In genomic region chr7:78903174-78903870, GRCm38 (mm10) we compare ENCODE assay signal across 18 mouse cellular contexts. TPM values are rescaled to one million over a fixed set of nuclear protein-coding genes. Genes with fewer than 3 reads are reported as not detected.
A peak's percentile ranks its signal among the peaks of the same experiment; 100 is the strongest.
DNase-seq lines count a peak whose midpoint lies in the region; ATAC-seq and TF ChIP-seq lines count a peak whose summit lies in the region.
"Had no signal": no experiment of that assay in that cellular context is flagged by ENCODE, and none has a peak within 500 bp of the region (broad histone marks: within the 10 kb centered on the region; RNA-seq: fewer than 3 reads in every experiment).

No protein-coding gene starts in this region.

- no peak for TF ChIP-seq EP300 in CH12.LX (IDR thresholded peaks at IDR 0.05; ENCODE audit: low read length)

- peak; percentile 83 for ATAC-seq in granulocyte monocyte progenitor cell, adult 5-6 weeks (replicated peaks; ENCODE audit: poor library complexity, severe bottlenecking)
- ATAC-seq in erythroblast, adult 5-6 weeks (replicated peaks; ENCODE audit: low FRiP score, poor library complexity, severe bottlenecking) = no peak
- no peak for ATAC-seq in hindbrain, postnatal 0 days
- ATAC-seq: forebrain, embryonic 14.5 days; intestine, embryonic 15.5 days had no signal

- no peak overlapping the region for H3K4me2 ChIP-seq in CH12.LX (ENCODE audit: insufficient read depth, low read depth, poor library complexity, severe bottlenecking)
- H3K4me2 ChIP-seq in hindbrain, postnatal 0 days (ENCODE audit: low read depth, low read length) = no peak overlapping the region
- H3K4me2 ChIP-seq: heart, embryonic 13.5 days; hindbrain, embryonic 14.5 days; intestine, embryonic 15.5 days; kidney, embryonic 15.5 days had no signal

- H3K36me3 ChIP-seq in CH12.LX (replicated peaks in 1 of 2; ENCODE audit: control insufficient read depth in 1 of 2, insufficient read depth in 1 of 2, low read length in 1 of 2) = peaks cover 59 to 64% of the 10 kb centered on the region in 2 experiments
- peaks cover 7% of the 10 kb centered on the region; the same call in 1 of the 2 replicates for H3K36me3 ChIP-seq in hindbrain, postnatal 0 days (ENCODE audit: insufficient read depth, low read length)

- no peak overlapping the region for H3K9ac ChIP-seq in CH12.LX (ENCODE audit: insufficient read depth, low read depth)
- H3K9ac ChIP-seq in hindbrain, postnatal 0 days (replicated peaks; ENCODE audit: low read length) = no peak overlapping the region
- H3K9ac ChIP-seq: heart, embryonic 13.5 days; hindbrain, embryonic 14.5 days; intestine, embryonic 15.5 days; kidney, embryonic 15.5 days; liver, embryonic 14.5 days had no signal

- no peak overlapping the region for H3K4me3 ChIP-seq in CH12.LX (replicated peaks in 1 of 3; ENCODE audit: low read depth in 2 of 3, low read length in 2 of 3, poor library complexity in 1 of 3)
- H3K4me3 ChIP-seq in hindbrain, postnatal 0 days (ENCODE audit: low read length) = no peak overlapping the region
- H3K4me3 ChIP-seq: embryonic facial prominence, embryonic 10.5 days; heart, embryonic 13.5 days; intestine, embryonic 15.5 days; kidney, embryonic 15.5 days had no signal

- no peak for TF ChIP-seq CTCF in CH12.LX (conservative IDR thresholded peaks at IDR 0.05 in 1 of 2, IDR thresholded peaks at IDR 0.05 in 1 of 2; ENCODE audit: low read depth in 2 of 2, low read length in 2 of 2)
- TF ChIP-seq CTCF in hindbrain, postnatal 0 days (IDR thresholded peaks at IDR 0.05; ENCODE audit: low read depth) = no peak

- no peak for TF ChIP-seq RAD21 in CH12.LX (IDR thresholded peaks at IDR 0.05; ENCODE audit: low read depth, low read length)

- H3K27ac ChIP-seq in CH12.LX (ENCODE audit: insufficient read depth, low read depth) = no peak overlapping the region
- H3K27ac ChIP-seq in hindbrain, postnatal 0 days = no peak overlapping the region
- H3K27ac ChIP-seq: embryonic facial prominence, embryonic 10.5 days; heart, embryonic 13.5 days; hindbrain, embryonic 14.5 days; intestine, embryonic 15.5 days; kidney, embryonic 15.5 days; liver, embryonic 14.5 days had no signal

- peaks cover 8% of the 10 kb centered on the region for H3K79me2 ChIP-seq in CH12.LX (replicated peaks; ENCODE audit: control insufficient read depth, extremely low read depth, insufficient read depth, poor library complexity, severe bottlenecking)

- H3K9me3 ChIP-seq in CH12.LX (replicated peaks; ENCODE audit: low read length) = no peaks in the 10 kb centered on the region
- H3K9me3 ChIP-seq in hindbrain, postnatal 0 days (ENCODE audit: low read length) = no peaks in the 10 kb centered on the region
- H3K9me3 ChIP-seq: embryonic facial prominence, embryonic 10.5 days; G1E; heart, embryonic 13.5 days; intestine, embryonic 15.5 days; kidney, embryonic 15.5 days had no signal

- in situ Hi-C loops in CH12.LX (cut with MboI; ENCODE audit: low pct_ligation_motif_present, low pct_unique_long_range_greater_than_20kb, low sequenced_read_pairs) = loop anchor here (25.0 kb wide), 1 partner anchor 459 kb away; no protein-coding TSS in a partner anchor

- H3K27me3 ChIP-seq in CH12.LX (replicated peaks) = no peaks in the 10 kb centered on the region
- H3K27me3 ChIP-seq in hindbrain, postnatal 0 days (ENCODE audit: insufficient read depth, low read length) = no peaks in the 10 kb centered on the region
- H3K27me3 ChIP-seq: heart, embryonic 13.5 days; intestine, embryonic 15.5 days; kidney, embryonic 15.5 days had no signal

- dilution Hi-C loops in CH12.LX (cut with MboI; ENCODE audit: extremely low pct_ligation_motif_present, extremely low pct_unique_long_range_greater_than_20kb, low sequenced_read_pairs) = no loop called here

- TF ChIP-seq POLR2A in CH12.LX (IDR thresholded peaks at IDR 0.05; ENCODE audit: low read depth, low read length) = 0 out of 2 replicates have a peak, but pooled peaks have one; percentile 14

- WGBS in hindbrain, postnatal 0 days = 92% methylated on average over 6 of the region's 6 CpGs

- peaks cover 0 to 27% of the 10 kb centered on the region in 2 experiments; a peak in 2 of 4 replicates for H3K4me1 ChIP-seq in CH12.LX (ENCODE audit: control insufficient read depth in 1 of 2, insufficient read depth in 2 of 2)
- no peaks in the 10 kb centered on the region for H3K4me1 ChIP-seq in hindbrain, postnatal 0 days (ENCODE audit: insufficient read depth, low read length)
- H3K4me1 ChIP-seq: embryonic facial prominence, embryonic 10.5 days; heart, embryonic 13.5 days; intestine, embryonic 15.5 days; kidney, embryonic 15.5 days had no signal

- DNase-seq in 416B (ENCODE audit: low read depth) (peak; percentile 55), CH12.LX (ENCODE audit: extremely low read depth) (no peak)
- peak; percentile 45 to 60 for DNase-seq in lung, postnatal 4 days
- no peak for DNase-seq in adrenal gland, postnatal 36 days
- no peak for DNase-seq in hindbrain, postnatal 0 days (ENCODE audit: low spot score)
- DNase-seq: adrenal gland, postnatal 25 days; cerebellum, adult 8-10 months; thymus, postnatal 4 days had no signal

TF ChIP-seq in CH12.LX, 34 proteins besides CTCF, POLR2A, EP300 and RAD21:
- TF ChIP-seq MAZ (IDR thresholded peaks at IDR 0.05; ENCODE audit: low read depth, low read length) = no peak
- TF ChIP-seq PAX5 (IDR thresholded peaks at IDR 0.05; ENCODE audit: low read length) = no peak
- no peak for TF ChIP-seq MAX (IDR thresholded peaks at IDR 0.05; ENCODE audit: low read length)
- no peak for TF ChIP-seq UBTF (IDR thresholded peaks at IDR 0.05; ENCODE audit: low read depth, low read length)
- no peak for TF ChIP-seq POLR2AphosphoS2 (IDR thresholded peaks at IDR 0.05; ENCODE audit: low read depth, low read length)
- no peak for TF ChIP-seq GABPA (IDR thresholded peaks at IDR 0.05; ENCODE audit: insufficient replicate concordance, low read depth, low read length)
- TF ChIP-seq SMC3 (IDR thresholded peaks at IDR 0.05; ENCODE audit: low read depth, low read length) = no peak
- TF ChIP-seq BHLHE40 (IDR thresholded peaks at IDR 0.05; ENCODE audit: low read depth, low read length) = no peak

RNA-seq across cellular contexts. Expression of gene Aen, which starts 7.7 kb away (rescaled TPM):
- total RNA-seq in CH12.LX (2012; rRNA removed) (69.1 and 93.5 TPM in 2 replicates), CH12.LX (2014; rRNA removed) (72.9 and 73.3 TPM in 2 replicates)
- polyA plus RNA-seq in CH12.LX (2012; ENCODE audit: insufficient read length, low read depth) = 74.2 and 88.9 TPM in 2 replicates
- total RNA-seq in granulocyte monocyte progenitor cell, adult 5-6 weeks (2014; fragmentation: Nextera tagmentation) = 29.4 and 44.3 TPM in 2 replicates
- total RNA-seq in granulocyte monocyte progenitor cell, adult 5-6 weeks (2017) = 32.9 and 35.2 TPM in 2 replicates
- 10 to 100 TPM; 37.8 to 39.2 TPM for total RNA-seq in adrenal gland, postnatal 36 days (2021)
- 0.96 and 4.6 TPM in 2 replicates for total RNA-seq in erythroblast, adult 5-6 weeks (2015; ENCODE audit: low replicate concordance)
- 10.0 and 17.6 TPM in 2 replicates for total RNA-seq in erythroblast, adult 5-6 weeks (2017; ENCODE audit: low replicate concordance)
- 36.6 and 43.0 TPM in 2 replicates for total RNA-seq in hindbrain, postnatal 0 days (2014; rRNA removed)
- 49.3 and 54.4 TPM in 2 replicates for polyA plus RNA-seq in hindbrain, postnatal 0 days (2015; fragmentation: Nextera tagmentation; extraction: Ambion mirVana)

RNA-seq across cellular contexts. Expression of gene Isg20, which starts 9.9 kb away (rescaled TPM):
- total RNA-seq in CH12.LX (2012; rRNA removed) (35.0 and 44.2 TPM in 2 replicates), CH12.LX (2014; rRNA removed) (5.6 and 6.9 TPM in 2 replicates)
- polyA plus RNA-seq in CH12.LX (2012; ENCODE audit: insufficient read length, low read depth) = 19.9 and 21.3 TPM in 2 replicates
- 7.0 and 10.9 TPM in 2 replicates for total RNA-seq in granulocyte monocyte progenitor cell, adult 5-6 weeks (2014; fragmentation: Nextera tagmentation)
- 3.8 and 10.4 TPM in 2 replicates for total RNA-seq in granulocyte monocyte progenitor cell, adult 5-6 weeks (2017)
- total RNA-seq in adrenal gland, postnatal 36 days (2021) = 10 to 100 TPM in 1 of 2 experiments, 1 to 10 TPM in 1; 7.0 to 11.2 TPM
- 792 and 830 TPM in 2 replicates for total RNA-seq in erythroblast, adult 5-6 weeks (2015; ENCODE audit: low replicate concordance)
- 550 and 581 TPM in 2 replicates for total RNA-seq in erythroblast, adult 5-6 weeks (2017; ENCODE audit: low replicate concordance)
- total RNA-seq in hindbrain, postnatal 0 days (2014; rRNA removed) = 2.0 and 4.1 TPM in 2 replicates
- polyA plus RNA-seq in hindbrain, postnatal 0 days (2015; fragmentation: Nextera tagmentation; extraction: Ambion mirVana) = 0.76 and 1.3 TPM in 2 replicates

RNA-seq across cellular contexts. Expression of gene Det1, which starts 56.3 kb away (rescaled TPM):
- total RNA-seq in CH12.LX (2012; rRNA removed) (12.6 and 12.9 TPM in 2 replicates), CH12.LX (2014; rRNA removed) (11.9 and 14.3 TPM in 2 replicates)
- polyA plus RNA-seq in CH12.LX (2012; ENCODE audit: insufficient read length, low read depth) = 9.5 and 12.2 TPM in 2 replicates
- 17.2 and 22.5 TPM in 2 replicates for total RNA-seq in granulocyte monocyte progenitor cell, adult 5-6 weeks (2014; fragmentation: Nextera tagmentation)
- 12.3 and 17.9 TPM in 2 replicates for total RNA-seq in granulocyte monocyte progenitor cell, adult 5-6 weeks (2017)
- total RNA-seq in adrenal gland, postnatal 36 days (2021) = 10 to 100 TPM; 11.5 to 15.5 TPM
- 7.3 and 8.6 TPM in 2 replicates for total RNA-seq in erythroblast, adult 5-6 weeks (2015; ENCODE audit: low replicate concordance)
- total RNA-seq in erythroblast, adult 5-6 weeks (2017; ENCODE audit: low replicate concordance) = 3.9 and 6.8 TPM in 2 replicates
- total RNA-seq in hindbrain, postnatal 0 days (2014; rRNA removed) = 10.4 and 13.6 TPM in 2 replicates
- 6.4 and 6.9 TPM in 2 replicates for polyA plus RNA-seq in hindbrain, postnatal 0 days (2015; fragmentation: Nextera tagmentation; extraction: Ambion mirVana)

Comparison
In these comparisons a context has a peak if more than half of its experiments do, and no peak if none do; other contexts are left out.
1. DNase-seq: peak in 416B (single experiment) and lung, postnatal 4 days (2 of 2); none in CH12.LX (single experiment), adrenal gland, postnatal 36 days (0 of 2) and hindbrain, postnatal 0 days (single experiment).
2. RNA of gene Isg20, which starts 9.9 kb away (total RNA-seq): 550 to 830 TPM in erythroblast, adult 5-6 weeks; 5.6 to 44.2 TPM in CH12.LX, 7.0 to 11.2 TPM in adrenal gland, postnatal 36 days, 3.8 to 10.9 TPM in granulocyte monocyte progenitor cell, adult 5-6 weeks and 2.0 to 4.1 TPM in hindbrain, postnatal 0 days; every median in the first group is over 10 times any median in the second.